Mouse (Mus musculus) MEL (cell line): ENCODE results near the gene Usp32. TPM values are rescaled to one million over a fixed set of nuclear protein-coding genes. Genes with fewer than 3 reads are reported as not detected.

ENCODE experiments used
- DNase-seq: peaks from one replicate; pipeline ENCODE4 v3.0.0; 2011; ENCODE audit warnings: low read depth, low spot score
- H3K27ac ChIP-seq: 2 replicates; pipeline ENCODE4 v1.5.1; 2012; ENCODE audit warnings: low read depth, mild to moderate bottlenecking, control low read depth, low read length, moderate library complexity; ENCODE audit not compliant: control insufficient read depth
- H3K27me3 ChIP-seq, 2 experiments: fragments of 150-350 bp in 1 of 2; sonication (generic) in 1 of 2; 2 replicates each; pipeline ENCODE4 v1.6.1; 2012; ENCODE audit warnings: low read length in 2 of 2, mild to moderate bottlenecking in 2 of 2, improper control_type of control experiment in 1 of 2, moderate library complexity in 1 of 2; ENCODE audit not compliant: insufficient read depth in 2 of 2, control insufficient read depth in 1 of 2
- H3K36me3 ChIP-seq, 2 experiments: 2 replicates each; pipeline ENCODE4 v1.6.1; 2012 to 2014; ENCODE audit warnings: low read length in 2 of 2, improper control_type of control experiment in 1 of 2, inconsistent platforms in 1 of 2, mild to moderate bottlenecking in 1 of 2; ENCODE audit not compliant: insufficient read depth in 2 of 2, control insufficient read depth in 1 of 2
- H3K4me1 ChIP-seq, 2 experiments: fragments of 150-350 bp in 1 of 2; sonication (generic) in 1 of 2; 2 replicates each; pipeline ENCODE4 v1.6.1; 2012; ENCODE audit warnings: low read length in 2 of 2, improper control_type of control experiment in 1 of 2, mild to moderate bottlenecking in 1 of 2; ENCODE audit not compliant: insufficient read depth in 2 of 2, control insufficient read depth in 1 of 2
- H3K4me3 ChIP-seq, 2 experiments: fragments of 150-350 bp in 1 of 2; sonication (generic) in 1 of 2; 2 replicates each; pipeline ENCODE4 v1.5.1; 2012; ENCODE audit warnings: low read depth in 2 of 2, low read length in 2 of 2, mild to moderate bottlenecking in 2 of 2, moderate library complexity in 2 of 2, control low read depth in 1 of 2, improper control_type of control experiment in 1 of 2; ENCODE audit not compliant: control insufficient read depth in 1 of 2, insufficient read depth in 1 of 2
- H3K79me2 ChIP-seq: 2 replicates; pipeline ENCODE4 v1.6.1; 2012; ENCODE audit warnings: mild to moderate bottlenecking, low read length, moderate library complexity; ENCODE audit not compliant: control insufficient read depth, poor library complexity, insufficient read depth
- H3K9ac ChIP-seq: 2 replicates; pipeline ENCODE4 v1.6.1; 2012; ENCODE audit warnings: low read depth, mild to moderate bottlenecking, control low read depth, low read length, moderate library complexity; ENCODE audit not compliant: control insufficient read depth, poor library complexity, severe bottlenecking
- H3K9me3 ChIP-seq: fragments of 150-350 bp; sonication (generic); replicated peaks from 2 replicates; pipeline ENCODE4 v1.6.1; 2012; ENCODE audit warnings: mild to moderate bottlenecking, low read length, improper control_type of control experiment, moderate library complexity; ENCODE audit not compliant: insufficient read depth
- BHLHE40 ChIP-seq: IDR thresholded peaks from 2 replicates; pipeline ENCODE4 v1.6.1; 2012; ENCODE audit warnings: low read depth, mild to moderate bottlenecking, inconsistent platforms, low read length, improper control_type of control experiment, borderline replicate concordance
- CHD1 ChIP-seq: IDR thresholded peaks from 2 replicates; pipeline ENCODE4 v1.6.1; 2012; ENCODE audit warnings: low read depth, mild to moderate bottlenecking, inconsistent platforms, low read length, improper control_type of control experiment
- CHD2 ChIP-seq: IDR thresholded peaks from 2 replicates; pipeline ENCODE4 v1.6.1; 2011; ENCODE audit warnings: low read length, improper control_type of control experiment
- CTCF ChIP-seq, 3 experiments: IDR thresholded peaks in 2 of 3; conservative IDR thresholded peaks in 1 of 3; 2 replicates each; pipeline ENCODE4 v1.5.1; 2011 to 2012; ENCODE audit warnings: low read length in 3 of 3, low read depth in 2 of 3, mild to moderate bottlenecking in 2 of 3, improper control_type of control experiment in 1 of 3, inconsistent platforms in 1 of 3, mixed read lengths in 1 of 3, moderate library complexity in 1 of 3; ENCODE audit not compliant: control insufficient read depth in 1 of 3, insufficient read depth in 1 of 3, poor library complexity in 1 of 3, severe bottlenecking in 1 of 3
- E2F4 ChIP-seq: IDR thresholded peaks from 2 replicates; pipeline ENCODE4 v1.6.1; 2011; ENCODE audit warnings: low read depth, low read length, improper control_type of control experiment, borderline replicate concordance
- ELF1 ChIP-seq: IDR thresholded peaks from 2 replicates; pipeline ENCODE4 v1.6.1; 2014; ENCODE audit warnings: low read depth, mild to moderate bottlenecking, inconsistent platforms, low read length, improper control_type of control experiment, moderate library complexity
- EP300 ChIP-seq, 2 experiments: IDR thresholded peaks; 2 replicates each; pipeline ENCODE4 v1.6.1; 2011; ENCODE audit warnings: improper control_type of control experiment in 2 of 2, low read length in 2 of 2, low read depth in 1 of 2, mild to moderate bottlenecking in 1 of 2
- ETS1 ChIP-seq: IDR thresholded peaks from 2 replicates; pipeline ENCODE4 v1.6.1; 2012; ENCODE audit warnings: low read depth, mild to moderate bottlenecking, inconsistent platforms, low read length, improper control_type of control experiment, moderate library complexity
- GABPA ChIP-seq: IDR thresholded peaks from 2 replicates; pipeline ENCODE4 v1.6.1; 2012; ENCODE audit warnings: low read depth, mild to moderate bottlenecking, inconsistent platforms, low read length, improper control_type of control experiment, moderate library complexity
- GATA1 ChIP-seq: IDR thresholded peaks from 2 replicates; pipeline ENCODE4 v1.6.1; 2011; ENCODE audit warnings: low read depth, low read length, improper control_type of control experiment
- HCFC1 ChIP-seq: IDR thresholded peaks from 2 replicates; pipeline ENCODE4 v1.6.1; 2012; ENCODE audit warnings: low read depth, mild to moderate bottlenecking, inconsistent platforms, low read length, improper control_type of control experiment, moderate library complexity
- JUND ChIP-seq: IDR thresholded peaks from 2 replicates; pipeline ENCODE4 v1.6.1; 2011; ENCODE audit warnings: low read depth, mild to moderate bottlenecking, improper control_type of control experiment, low read length
- KAT2A ChIP-seq: conservative IDR thresholded peaks from 2 replicates; pipeline ENCODE4 v1.6.1; 2012; ENCODE audit warnings: low read depth, low read length, improper control_type of control experiment, inconsistent platforms
- MAFK ChIP-seq: IDR thresholded peaks from 2 replicates; pipeline ENCODE4 v1.6.1; 2011; ENCODE audit warnings: low read depth, mild to moderate bottlenecking, low read length, improper control_type of control experiment, borderline replicate concordance
- MAX ChIP-seq: IDR thresholded peaks from 2 replicates; pipeline ENCODE4 v1.6.1; 2011; ENCODE audit warnings: low read length, improper control_type of control experiment
- MAZ ChIP-seq: IDR thresholded peaks from 2 replicates; pipeline ENCODE4 v1.6.1; 2012; ENCODE audit warnings: low read depth, mild to moderate bottlenecking, inconsistent platforms, low read length, improper control_type of control experiment
- MEF2A ChIP-seq: IDR thresholded peaks from 2 replicates; pipeline ENCODE4 v1.6.1; 2014; ENCODE audit warnings: low read depth, mild to moderate bottlenecking, inconsistent platforms, low read length, improper control_type of control experiment; ENCODE audit not compliant: poor library complexity, insufficient replicate concordance, severe bottlenecking; ENCODE audit errors: extremely low read depth
- MXI1 ChIP-seq: IDR thresholded peaks from 2 replicates; pipeline ENCODE4 v1.6.1; 2011; ENCODE audit warnings: mild to moderate bottlenecking, low read depth, low read length, improper control_type of control experiment
- MYB ChIP-seq: IDR thresholded peaks from 2 replicates; pipeline ENCODE4 v1.6.1; 2011; ENCODE audit warnings: mild to moderate bottlenecking, low read depth, low read length, improper control_type of control experiment
- MYC ChIP-seq: IDR thresholded peaks from 2 replicates; pipeline ENCODE4 v1.6.1; 2011; ENCODE audit warnings: low read depth, mild to moderate bottlenecking, low read length, improper control_type of control experiment, moderate library complexity
- NELFE ChIP-seq: IDR thresholded peaks from 2 replicates; pipeline ENCODE4 v1.6.1; 2011; ENCODE audit warnings: low read depth, low read length, improper control_type of control experiment
- NRF1 ChIP-seq: IDR thresholded peaks from 2 replicates; pipeline ENCODE4 v1.6.1; 2014; ENCODE audit warnings: low read depth, mild to moderate bottlenecking, inconsistent platforms, low read length, improper control_type of control experiment, moderate library complexity; ENCODE audit not compliant: poor library complexity, insufficient read depth, severe bottlenecking
- POLR2A ChIP-seq, 2 experiments: IDR thresholded peaks; 2 replicates each; pipeline ENCODE4 v1.6.1; 2011 to 2012; ENCODE audit warnings: low read length in 2 of 2, mild to moderate bottlenecking in 2 of 2, control low read depth in 1 of 2, improper control_type of control experiment in 1 of 2, low read depth in 1 of 2, moderate library complexity in 1 of 2; ENCODE audit not compliant: control insufficient read depth in 1 of 2, insufficient read depth in 1 of 2, poor library complexity in 1 of 2
- POLR2AphosphoS2 ChIP-seq: IDR thresholded peaks from 2 replicates; pipeline ENCODE4 v1.6.1; 2011; ENCODE audit warnings: low read length, improper control_type of control experiment
- POLR2AphosphoS5 ChIP-seq: IDR thresholded peaks from 2 replicates; pipeline ENCODE4 v1.6.1; 2012; ENCODE audit warnings: low read depth, borderline replicate concordance, mild to moderate bottlenecking, inconsistent platforms, low read length, moderate library complexity, mixed read lengths
- RAD21 ChIP-seq: IDR thresholded peaks from 2 replicates; pipeline ENCODE4 v1.6.1; 2011; ENCODE audit warnings: mild to moderate bottlenecking, low read depth, low read length, improper control_type of control experiment
- RCOR1 ChIP-seq: IDR thresholded peaks from 2 replicates; pipeline ENCODE4 v1.6.1; 2012; ENCODE audit warnings: low read depth, mild to moderate bottlenecking, inconsistent platforms, low read length, improper control_type of control experiment
- SIN3A ChIP-seq: IDR thresholded peaks from 2 replicates; pipeline ENCODE4 v1.6.1; 2012; ENCODE audit warnings: low read length, improper control_type of control experiment, inconsistent platforms
- SMC3 ChIP-seq: IDR thresholded peaks from 2 replicates; pipeline ENCODE4 v1.6.1; 2011; ENCODE audit warnings: low read depth, low read length, improper control_type of control experiment
- TAL1 ChIP-seq: IDR thresholded peaks from 2 replicates; pipeline ENCODE4 v1.6.1; 2012; ENCODE audit warnings: mild to moderate bottlenecking, inconsistent platforms, low read length, moderate library complexity, mixed read lengths
- TBP ChIP-seq: IDR thresholded peaks from 2 replicates; pipeline ENCODE4 v1.8.0; 2011; ENCODE audit warnings: low read depth, low read length, improper control_type of control experiment
- TCF12 ChIP-seq: IDR thresholded peaks from 2 replicates; pipeline ENCODE4 v1.6.1; 2014; ENCODE audit warnings: low read depth, mild to moderate bottlenecking, inconsistent platforms, low read length, improper control_type of control experiment, moderate library complexity
- UBTF ChIP-seq: IDR thresholded peaks from 2 replicates; pipeline ENCODE4 v1.6.1; 2012; ENCODE audit warnings: low read depth, mild to moderate bottlenecking, inconsistent platforms, low read length, improper control_type of control experiment, moderate library complexity, borderline replicate concordance; ENCODE audit not compliant: insufficient read depth
- USF1 ChIP-seq: IDR thresholded peaks from 2 replicates; pipeline ENCODE4 v1.6.1; 2014; ENCODE audit warnings: low read depth, mild to moderate bottlenecking, inconsistent platforms, low read length, improper control_type of control experiment, moderate library complexity
- USF2 ChIP-seq, 2 experiments: IDR thresholded peaks; 2 replicates each; pipeline ENCODE4 v1.6.1; 2011 to 2012; ENCODE audit warnings: improper control_type of control experiment in 2 of 2, low read length in 2 of 2, borderline replicate concordance in 1 of 2, inconsistent platforms in 1 of 2, low read depth in 1 of 2, mild to moderate bottlenecking in 1 of 2; ENCODE audit not compliant: insufficient read depth in 1 of 2
- ZC3H11A ChIP-seq: IDR thresholded peaks from 2 replicates; pipeline ENCODE4 v1.6.1; 2012; ENCODE audit warnings: low read depth, mild to moderate bottlenecking, inconsistent platforms, low read length, improper control_type of control experiment
- ZKSCAN1 ChIP-seq: IDR thresholded peaks from 2 replicates; pipeline ENCODE4 v1.6.1; 2012; ENCODE audit warnings: low read depth, mild to moderate bottlenecking, inconsistent platforms, low read length, improper control_type of control experiment, moderate library complexity
- ZNF384 ChIP-seq: IDR thresholded peaks from 2 replicates; pipeline ENCODE4 v1.6.1; 2012; ENCODE audit warnings: low read depth, mild to moderate bottlenecking, inconsistent platforms, low read length, improper control_type of control experiment
- polyA plus RNA-seq, 2 experiments: library from polyadenylated mRNA; stranded (reverse) in 1 of 2; unstranded in 1 of 2; fragments of >175 nt in 1 of 2; fragments of >200 nt in 1 of 2; gene quantifications; 2 replicates each; pipeline versions ENCODE4 v1.2.1 to v1.2.4; 2012; ENCODE audit warnings: low replicate concordance in 2 of 2, low read depth in 1 of 2; ENCODE audit not compliant: insufficient read length in 2 of 2, insufficient read depth in 1 of 2, missing spikeins in 1 of 2
- total RNA-seq: library from RNA; depleted of rRNA; stranded (reverse); fragments of 300-350 nt; gene quantifications from 2 replicates; pipeline ENCODE4 v1.2.3, GENCODE M21; 2012

Gene Usp32
- total and polyA plus RNA-seq, 3 experiments: 11.3 to 11.5 TPM; not detected in 1

- H3K27ac ChIP-seq: no peak overlapping the region
- H3K9ac ChIP-seq: no peak overlapping the region
- no peaks in the 10 kb centered on the region for H3K9me3 ChIP-seq
- H3K36me3 ChIP-seq: peaks cover 4 to 13% of the 10 kb centered on the region in 2 experiments
- peaks cover 0 to 3% of the 10 kb centered on the region in 2 experiments; a peak in 1 of 4 replicates for H3K4me1 ChIP-seq
- H3K4me3 ChIP-seq: no peak overlapping the region
- peak; percentile 92 for DNase-seq
- no peaks in the 10 kb centered on the region for H3K27me3 ChIP-seq
- H3K79me2 ChIP-seq: no peaks in the 10 kb centered on the region
- TF ChIP-seq MAFK (0 out of 2 replicates have a peak, but pooled peaks have one; percentile 33), KAT2A (no peak), POLR2A (IDR thresholded peaks at IDR 0.05; ENCODE audit: control insufficient read depth in 1 of 2, insufficient read depth in 1 of 2, low read depth in 1 of 2, low read length in 2 of 2, poor library complexity in 1 of 2) (no peak), GATA1 (peak; percentile 89), SMC3 (no peak), USF2 (IDR thresholded peaks at IDR 0.05; ENCODE audit: borderline replicate concordance in 1 of 2, insufficient read depth in 1 of 2, low read depth in 1 of 2, low read length in 2 of 2) (no peak), MAX (0 out of 2 replicates have a peak, but pooled peaks have one; percentile 34), JUND (no peak), USF1 (no peak), SIN3A (peak; percentile 76), TBP (no peak), EP300 (IDR thresholded peaks at IDR 0.05; ENCODE audit: low read depth in 1 of 2, low read length in 2 of 2) (peak; percentile 74 to 90), TAL1 (no peak; the same call in 1 of the 2 replicates), E2F4 (no peak), TCF12 (peak; percentile 67), ELF1 (no peak), GABPA (no peak), CHD1 (no peak), MAZ (peak; percentile 31; the same call in 1 of the 2 replicates), NELFE (no peak), MXI1 (peak; percentile 62; the same call in 1 of the 2 replicates), POLR2AphosphoS5 (no peak), ZKSCAN1 (no peak), NRF1 (no peak), MYC (peak; percentile 72; the same call in 1 of the 2 replicates), POLR2AphosphoS2 (no peak), MEF2A (no peak), HCFC1 (no peak), RAD21 (no peak; the same call in 1 of the 2 replicates), ZNF384 (no peak), UBTF (no peak), RCOR1 (peak; percentile 93), ZC3H11A (no peak), CHD2 (peak; percentile 30; the same call in 1 of the 2 replicates), MYB (no peak), CTCF (IDR thresholded peaks at IDR 0.05 in 2 of 3, conservative IDR thresholded peaks at IDR 0.05 in 1 of 3; ENCODE audit: control insufficient read depth in 1 of 3, insufficient read depth in 1 of 3, low read depth in 2 of 3, low read length in 3 of 3, poor library complexity in 1 of 3, severe bottlenecking in 1 of 3) (no peak), BHLHE40 (no peak), ETS1 (peak; percentile 82)
Observed at GRCm38 (mm10) chr11:85003566-85003965, 136.4 kb downstream of the Usp32 start.
